Mouse (Mus musculus): ENCODE results near the gene Fam160a2. TPM values are rescaled to one million over a fixed set of nuclear protein-coding genes. Genes with fewer than 3 reads are reported as not detected.
A peak's percentile ranks its signal among the peaks of the same experiment; 100 is the strongest.

The Fam160a2 gene
- total RNA-seq (2021), result 10 to 100 TPM; 12.5 to 12.9 TPM
- long read RNA-seq, experiment 1, full-length matches to known transcripts, result 2 of 5 reads
- long read RNA-seq, experiment 1, partial matches to known transcripts, result 1 of 5 reads
- long read RNA-seq, experiment 1, other reads (novel, unspliced or antisense), result 2 of 5 reads
- long read RNA-seq, experiment 2, full-length matches to known transcripts, result 7 of 14 reads
- long read RNA-seq, experiment 2, partial matches to known transcripts, result 2 of 14 reads
- long read RNA-seq, experiment 2, other reads (novel, unspliced or antisense), result 5 of 14 reads

DNA sequence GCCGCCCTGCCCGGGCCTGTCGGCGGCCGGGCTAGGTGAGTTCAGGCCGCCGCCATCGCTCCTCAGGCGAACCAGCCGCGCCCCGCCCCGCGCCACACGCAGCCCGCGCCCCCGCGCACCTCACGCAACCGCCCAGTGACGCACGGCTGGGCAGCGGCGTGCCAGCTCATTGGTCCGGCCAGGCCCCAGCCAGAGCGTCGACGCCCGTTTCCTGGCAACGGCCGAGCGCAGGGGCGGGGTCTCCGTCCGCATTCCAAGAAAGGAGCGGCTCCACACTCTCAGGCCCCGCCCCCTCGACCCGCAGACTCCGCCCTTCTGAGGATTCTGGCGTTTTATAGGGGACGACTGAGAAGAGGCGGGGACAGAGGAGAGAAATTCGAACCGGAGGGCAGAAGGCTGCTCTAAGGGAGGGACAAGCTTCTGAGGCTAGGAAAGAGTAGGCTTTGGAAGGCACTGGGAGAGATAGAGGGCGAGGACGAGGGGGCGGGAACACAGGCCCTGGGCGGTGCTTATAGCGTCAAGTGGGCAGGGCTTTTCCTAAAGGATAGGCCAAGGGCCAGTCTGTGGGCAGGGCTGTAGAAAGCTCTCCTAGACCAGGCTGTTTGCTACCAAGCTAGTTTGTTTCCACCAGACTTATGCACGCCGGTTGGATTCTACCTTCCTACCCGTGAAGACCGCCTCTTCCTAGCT lies at the start of gene Fam160a2:
Gene Fam160a2, minus strand, starts transcription at position 120 of the 690 bp plus-strand sequence.
- peak; percentile 99 for DNase-seq

DNA sequence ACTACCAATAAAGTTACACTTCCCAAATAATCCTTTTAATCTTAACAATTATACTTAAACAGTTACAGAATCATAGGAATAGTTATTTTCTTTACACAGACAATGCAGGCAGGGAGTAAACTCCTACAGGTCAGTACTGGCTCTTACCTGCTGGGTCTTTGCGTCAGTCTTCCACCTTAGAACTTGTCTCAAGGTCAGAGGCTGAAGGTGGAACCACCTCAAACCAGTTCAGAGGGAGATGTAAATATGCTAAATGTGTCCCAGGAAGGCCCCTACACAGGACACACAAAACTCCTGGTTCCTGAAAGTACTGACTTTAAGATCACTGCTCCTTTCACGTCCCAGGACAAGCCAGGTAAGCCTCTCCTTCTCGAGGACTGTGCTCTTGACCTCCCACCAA lies 45.2 kb upstream of the Fam160a2 start:
- DNase-seq, result no peak

DNA sequence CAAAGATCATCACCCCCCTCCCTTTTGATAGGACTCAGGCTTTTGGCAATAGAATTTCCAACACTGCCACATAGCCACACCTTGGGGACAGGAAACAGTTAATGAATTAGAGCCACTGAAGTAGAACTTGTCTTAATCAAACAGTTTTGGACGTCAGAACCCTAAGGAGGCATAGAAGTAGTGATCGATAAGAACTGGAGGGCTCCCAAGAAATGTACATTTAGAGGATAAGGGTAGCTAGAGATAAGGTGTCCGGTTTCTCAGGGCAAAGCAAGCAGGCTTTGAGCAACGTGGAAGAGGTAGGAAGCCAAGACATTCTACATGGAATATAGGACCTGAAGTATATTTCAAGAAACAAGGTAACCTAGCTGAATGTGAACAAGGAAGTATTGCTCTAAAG lies 41.6 kb upstream of the Fam160a2 start:
- no peak for DNase-seq

DNA sequence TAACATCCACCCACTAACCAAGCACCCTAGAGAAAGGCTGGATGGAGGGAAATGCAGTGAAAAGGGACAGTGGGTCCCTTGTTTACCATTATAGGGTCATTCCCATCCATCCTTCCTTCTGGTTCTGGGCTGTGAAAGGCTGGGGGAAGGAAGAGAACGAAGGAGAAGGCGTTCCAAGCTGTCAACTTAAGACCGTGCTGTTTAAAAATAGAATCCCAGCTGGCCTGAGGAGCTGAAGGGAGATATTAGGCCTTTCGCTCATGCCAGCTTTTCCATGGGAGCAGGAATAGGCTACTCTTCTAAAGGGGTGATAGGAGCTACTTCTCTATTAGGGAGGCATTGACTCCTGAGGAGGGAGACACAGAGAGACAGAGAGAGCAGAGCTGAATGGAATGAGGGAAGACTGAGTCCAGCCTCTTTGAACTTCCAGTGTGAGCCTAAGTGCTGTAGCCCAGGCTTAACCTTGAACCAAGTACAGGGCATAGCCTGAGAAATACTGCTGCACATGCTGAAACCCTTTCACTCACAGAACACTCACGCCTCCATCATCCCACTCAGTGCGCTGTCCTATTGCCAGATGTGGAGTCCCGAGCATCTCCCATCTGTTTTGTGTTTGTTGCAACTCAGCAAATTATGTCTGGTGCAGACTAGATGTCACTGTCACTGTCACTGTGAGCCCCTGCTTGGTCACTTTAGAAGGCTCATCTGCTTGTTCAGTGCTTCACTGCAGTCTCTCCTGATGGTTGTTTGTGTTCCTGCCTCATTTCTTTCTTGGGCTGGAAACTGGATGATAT lies 38.3 kb upstream of the Fam160a2 start:
- DNase-seq, result no peak

DNA sequence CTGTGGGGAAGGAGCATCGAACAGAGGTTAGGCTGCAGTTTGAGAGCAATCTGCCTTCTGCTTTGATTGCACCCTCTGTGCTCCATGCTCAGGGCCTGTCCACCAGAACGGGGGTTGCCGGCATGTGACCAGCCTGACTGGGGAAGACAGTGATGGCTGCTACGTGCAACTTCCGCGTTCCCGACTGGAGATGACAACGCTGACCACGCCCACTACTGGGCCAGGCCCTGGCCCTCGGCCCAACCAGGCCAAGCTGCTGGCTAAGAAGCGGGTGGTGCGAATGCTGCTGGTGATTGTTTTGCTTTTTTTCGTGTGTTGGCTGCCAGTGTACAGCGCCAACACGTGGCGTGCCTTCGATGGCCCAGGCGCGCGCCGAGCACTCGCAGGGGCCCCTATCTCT lies 34.9 kb upstream of the Fam160a2 start:
- peak; percentile 10 for DNase-seq

DNA sequence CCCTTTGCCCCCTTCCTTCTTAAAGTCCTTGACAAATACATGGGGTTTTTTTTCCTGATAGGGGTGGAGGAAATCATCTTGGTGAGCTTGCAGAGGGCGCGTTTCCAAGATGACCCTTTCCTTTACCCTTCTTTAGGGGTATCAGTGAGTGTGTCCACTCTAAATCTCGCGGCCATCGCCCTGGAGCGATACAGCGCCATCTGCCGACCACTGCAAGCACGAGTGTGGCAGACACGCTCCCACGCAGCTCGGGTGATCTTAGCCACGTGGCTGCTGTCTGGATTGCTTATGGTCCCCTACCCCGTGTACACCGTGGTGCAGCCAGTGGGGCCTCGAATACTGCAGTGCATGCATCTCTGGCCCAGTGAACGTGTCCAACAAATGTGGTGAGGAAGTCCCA lies 34.0 kb upstream of the Fam160a2 start:
- DNase-seq, result no peak

DNA sequence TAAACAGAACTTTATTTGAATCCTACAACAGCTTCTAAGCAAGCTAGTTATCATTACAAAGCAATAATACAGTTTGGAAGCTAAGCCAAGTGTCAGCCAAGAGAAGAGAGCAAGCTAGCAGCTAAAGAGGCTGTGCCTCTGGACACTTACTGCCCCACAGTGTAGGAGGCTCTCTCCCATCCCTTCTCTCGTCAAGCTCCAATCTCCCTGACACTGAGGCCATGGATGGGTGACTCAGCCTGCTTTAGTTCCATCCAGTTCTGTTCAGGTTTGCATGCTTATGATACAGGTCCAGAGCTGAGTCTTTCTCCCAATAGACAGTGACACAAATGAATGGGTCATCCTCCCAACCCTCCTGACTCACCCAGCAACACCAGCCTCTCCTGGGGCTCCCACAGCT lies 32.2 kb upstream of the Fam160a2 start:
- no peak for DNase-seq

DNA sequence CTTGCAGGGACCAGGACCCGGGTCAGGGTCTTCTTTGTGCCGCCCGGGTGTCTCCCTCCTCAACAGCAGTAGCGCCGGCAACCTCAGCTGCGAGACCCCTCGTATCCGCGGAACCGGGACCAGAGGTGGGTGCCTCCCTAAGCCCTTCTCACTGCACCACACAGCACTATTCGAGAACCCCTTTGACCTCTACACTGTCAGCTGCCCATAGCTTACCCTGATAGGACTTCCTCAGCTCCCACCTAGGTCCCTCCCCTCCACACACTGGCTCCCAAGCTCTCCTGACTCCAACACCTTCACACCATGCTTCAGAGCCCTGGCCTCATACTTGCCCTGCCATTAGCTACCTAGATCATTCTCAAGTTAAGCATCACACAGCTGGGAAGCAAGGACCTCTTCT lies 26.2 kb upstream of the Fam160a2 start:
- DNase-seq, result no peak

DNA sequence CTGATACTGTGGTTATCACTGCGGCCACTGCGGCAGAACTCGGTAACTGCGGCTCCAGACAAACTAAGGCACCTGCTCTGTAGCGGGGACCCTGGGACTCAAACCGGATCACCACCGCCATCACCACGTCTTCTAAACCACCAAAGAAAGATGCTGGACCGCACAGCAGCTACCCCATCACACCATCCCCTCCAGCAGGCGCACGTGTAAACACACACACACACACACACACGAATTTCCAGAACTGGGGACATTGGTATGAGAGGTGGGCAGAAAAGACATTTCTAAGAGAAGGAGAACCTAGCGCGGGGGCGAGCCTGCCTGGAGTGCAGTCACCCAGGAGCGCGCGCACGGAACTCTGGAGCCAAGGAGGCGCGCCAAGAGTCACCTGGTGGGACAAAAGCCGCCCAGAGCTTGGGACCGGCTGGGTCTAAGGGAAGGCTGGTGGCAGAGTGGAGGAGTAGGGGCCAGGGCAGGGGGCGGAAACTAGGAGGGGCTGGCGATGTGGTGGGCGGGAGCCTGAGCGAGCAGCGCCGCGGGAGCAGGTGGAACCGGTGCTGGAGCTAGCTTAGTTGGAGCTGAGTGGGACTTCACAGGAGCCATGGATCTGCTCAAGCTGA lies 25.7 kb upstream of the Fam160a2 start, which contains the start of gene Cckbr:
Gene Cckbr, plus strand, starts transcription at position 308 of the 620 bp plus-strand sequence.
- DNase-seq, result no peak

DNA sequence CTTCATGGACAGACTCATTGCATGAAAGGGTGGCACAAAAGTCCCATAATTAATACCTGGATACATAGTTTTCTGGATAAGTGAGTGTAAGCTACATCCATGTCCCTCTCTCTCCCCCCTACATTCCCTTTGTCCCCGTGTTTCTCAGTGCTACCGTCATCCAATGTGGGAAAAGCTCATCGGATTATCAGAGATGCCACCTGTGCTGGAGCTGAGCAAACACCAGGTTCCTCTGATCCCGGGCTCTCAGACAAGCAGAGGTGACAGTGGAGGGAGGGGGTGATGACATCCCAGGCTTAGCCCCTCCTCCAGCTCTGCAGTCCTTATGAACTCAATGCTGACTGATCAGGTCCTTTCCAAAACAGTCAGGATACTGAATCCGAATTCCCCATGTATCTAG lies 24.5 kb upstream of the Fam160a2 start:
- DNase-seq, result no peak

DNA sequence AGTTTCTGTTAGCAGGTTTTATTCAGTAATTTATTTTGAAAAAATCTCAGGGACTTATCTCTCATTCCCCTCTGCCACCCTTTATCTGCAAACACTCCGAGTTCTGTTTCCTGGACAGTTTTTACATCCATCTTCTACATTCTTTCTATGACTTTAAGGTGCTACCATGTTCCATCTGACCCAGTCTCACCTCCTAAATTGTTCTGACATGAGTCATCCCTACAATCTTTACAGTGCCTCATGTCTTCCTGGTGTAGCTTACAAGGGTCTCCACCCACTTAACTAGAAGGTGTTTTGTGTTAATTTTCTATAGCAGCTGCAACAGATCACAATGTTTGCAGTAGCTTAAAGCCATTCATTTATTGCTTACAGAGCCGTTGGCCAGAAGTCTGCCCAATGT lies 21.0 kb upstream of the Fam160a2 start:
- DNase-seq, result no peak

DNA sequence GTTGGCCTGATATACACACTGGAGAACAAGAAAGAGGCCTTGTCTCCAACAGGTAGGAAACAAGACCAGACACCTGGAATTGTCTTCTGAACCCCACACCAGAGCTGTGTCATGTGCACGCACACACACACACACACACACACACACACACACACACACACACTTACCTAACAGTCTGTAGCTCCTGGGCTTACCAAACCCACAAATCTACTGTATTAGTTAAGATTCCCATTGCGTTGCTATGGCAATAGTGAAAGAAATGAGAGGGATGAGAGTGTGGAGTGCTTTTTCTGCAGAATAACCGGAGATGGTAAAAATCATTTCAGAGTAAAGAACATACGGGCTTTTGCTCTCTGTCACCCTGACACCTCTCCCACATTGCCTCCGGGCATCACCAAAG lies 18.3 kb upstream of the Fam160a2 start:
- DNase-seq, result no peak

DNA sequence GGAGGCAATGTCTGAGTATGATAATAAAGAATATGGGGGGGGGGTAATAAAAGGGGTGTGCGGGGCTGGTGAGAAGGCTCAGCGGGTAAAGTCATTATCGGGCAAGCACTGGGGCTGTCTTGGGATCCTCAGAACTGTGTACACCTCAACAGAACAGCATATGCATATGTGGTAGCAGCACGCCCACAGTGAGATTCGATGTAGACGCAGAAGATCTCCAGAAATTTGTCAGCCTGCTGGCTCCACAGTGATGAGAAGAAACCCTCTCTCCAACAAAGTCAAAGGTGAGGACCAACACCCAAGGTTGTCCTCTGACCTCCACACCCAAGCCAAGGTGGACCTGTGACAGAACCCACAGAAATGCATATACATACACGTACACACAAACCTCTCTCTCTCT lies 16.7 kb upstream of the Fam160a2 start:
- DNase-seq, result no peak

DNA sequence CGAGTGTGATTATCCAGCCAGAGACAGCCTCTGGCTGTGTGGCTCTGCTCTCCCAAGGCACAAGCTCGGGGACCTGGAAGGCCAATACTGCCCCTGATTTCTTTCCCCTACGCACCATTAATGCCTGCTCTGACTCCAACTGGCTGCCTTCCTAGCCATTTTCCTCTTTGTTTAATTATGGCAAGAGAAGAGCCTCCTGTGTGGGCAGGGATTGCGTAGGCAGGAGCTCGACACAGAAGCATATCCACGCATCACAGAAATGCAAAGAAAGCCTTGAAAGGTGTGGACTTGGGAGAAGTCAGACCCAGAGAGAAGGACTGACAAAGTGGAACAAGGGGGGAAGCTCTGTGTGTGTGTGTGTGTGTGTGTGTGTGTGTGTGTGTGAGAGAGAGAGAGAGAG lies 14.5 kb upstream of the Fam160a2 start:
- DNase-seq, result no peak

DNA sequence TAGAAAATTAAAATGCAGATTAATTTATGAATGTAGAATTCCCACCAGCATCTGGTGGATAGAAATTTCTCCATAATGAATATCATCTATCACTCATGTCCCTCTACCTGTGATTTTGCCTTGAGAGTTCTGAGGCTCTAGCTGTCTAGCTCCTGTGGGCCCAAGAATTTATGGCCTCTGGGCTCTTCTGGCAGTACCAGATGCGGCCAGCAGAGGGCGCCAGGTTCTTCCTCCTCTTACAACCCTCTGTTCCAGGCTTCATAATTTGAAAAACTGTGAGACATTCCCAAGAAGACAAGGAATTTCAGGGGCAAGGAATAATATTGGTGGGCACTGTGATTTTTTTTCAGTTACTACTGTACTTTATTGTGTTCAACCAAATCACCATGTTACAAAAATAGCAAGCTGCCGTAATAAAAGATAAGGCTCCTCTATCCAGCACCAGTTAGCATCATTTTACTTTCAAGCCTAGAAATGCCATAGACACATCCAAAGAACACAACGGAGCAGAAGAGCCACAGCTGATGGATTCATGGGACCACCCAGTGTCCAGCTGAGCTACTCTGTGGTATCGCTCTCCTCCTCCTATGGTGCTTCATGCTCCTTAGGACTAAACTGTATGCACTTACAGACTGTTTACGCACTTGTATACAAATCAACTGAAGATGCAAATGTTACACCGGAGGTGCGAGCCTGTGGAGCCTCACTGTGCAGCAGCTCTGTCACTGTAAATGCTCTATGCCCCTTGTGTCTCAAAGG lies 12.2 kb upstream of the Fam160a2 start:
- DNase-seq, result peak; percentile 23

DNA sequence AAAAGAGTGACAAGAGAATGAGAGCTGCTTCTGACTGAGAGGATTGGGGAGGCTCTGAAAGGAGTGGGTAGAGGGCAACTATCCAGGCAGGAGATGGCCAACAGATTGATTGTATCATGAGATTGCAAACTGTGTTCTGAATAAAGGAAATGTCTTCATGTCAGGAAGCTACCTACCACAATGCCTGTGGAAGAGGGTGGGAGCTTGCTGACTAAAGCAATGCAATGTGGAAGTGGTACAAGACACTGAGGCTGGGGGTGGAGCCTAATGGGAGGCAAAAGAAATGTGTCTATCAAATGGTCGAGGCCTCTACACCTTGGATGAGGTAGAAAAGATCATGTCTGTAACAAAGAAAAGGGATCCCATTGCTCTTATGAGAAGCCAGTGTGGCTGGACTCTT lies 6.5 kb upstream of the Fam160a2 start:
- DNase-seq, result no peak

DNA sequence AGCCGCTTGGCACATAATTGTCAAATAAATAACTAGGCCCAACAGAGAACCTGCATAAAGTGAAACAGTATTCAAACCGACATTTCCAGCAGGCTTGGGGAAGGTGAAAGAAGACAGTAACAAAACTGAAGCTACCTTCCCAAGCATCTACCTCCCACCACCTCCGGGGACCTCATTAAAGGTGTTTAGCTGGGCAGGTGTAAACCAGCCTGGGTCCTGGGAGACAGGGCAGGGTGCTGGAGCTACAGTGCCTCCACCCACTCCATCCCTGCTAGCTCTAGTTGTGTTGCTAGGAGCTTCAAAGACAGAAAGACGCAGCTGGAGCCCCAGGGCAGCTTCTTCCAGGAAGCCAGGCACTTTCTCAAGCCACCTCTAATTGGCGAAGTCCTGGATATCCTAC lies 4.4 kb upstream of the Fam160a2 start, which contains the start of gene Cnga4:
Gene Cnga4, plus strand, starts transcription at position 301 of the 400 bp plus-strand sequence.
- no peak for DNase-seq

DNA sequence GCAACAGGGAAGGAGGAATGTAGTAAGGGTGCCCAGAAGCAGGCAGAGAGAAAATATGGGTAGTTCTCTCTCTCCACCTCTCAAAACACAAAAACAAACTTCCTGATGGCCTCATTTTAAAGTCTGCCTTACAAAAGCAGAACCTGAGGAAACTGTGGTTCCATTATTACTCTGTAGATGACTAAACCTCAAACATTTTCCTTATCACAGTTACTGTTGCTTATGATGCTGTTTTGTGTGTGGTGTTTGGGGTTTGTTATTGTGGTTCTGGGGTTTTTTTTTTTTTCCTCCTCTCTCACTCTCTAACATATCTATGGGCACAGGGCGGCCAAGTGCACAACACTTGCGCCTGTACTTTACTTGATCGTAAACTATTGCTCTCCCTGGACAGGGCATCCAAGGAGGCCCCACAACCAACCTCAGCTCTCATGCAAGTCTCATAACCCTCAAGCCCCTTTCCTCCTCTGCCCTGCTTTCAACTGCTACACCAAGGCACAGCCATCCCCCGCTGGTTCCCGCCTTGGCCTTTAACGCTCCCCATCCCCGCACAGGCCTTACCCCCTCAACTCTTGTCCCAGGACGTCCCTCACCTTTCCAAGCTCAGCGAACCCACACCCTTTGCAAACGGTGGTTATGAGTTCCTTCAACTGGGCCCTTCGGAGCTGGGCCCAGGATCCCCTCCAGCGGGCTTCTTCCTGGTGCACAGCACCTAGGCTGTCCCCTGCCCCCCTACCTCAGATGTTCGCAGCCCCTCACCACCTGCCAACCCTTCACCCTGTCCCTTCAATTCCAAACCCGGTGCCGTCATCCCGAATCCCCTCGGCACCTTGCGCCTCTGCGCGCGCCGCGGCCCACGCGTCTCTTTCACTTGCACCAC lies 558 bp downstream of the Fam160a2 start:
- DNase-seq, result no peak

DNA sequence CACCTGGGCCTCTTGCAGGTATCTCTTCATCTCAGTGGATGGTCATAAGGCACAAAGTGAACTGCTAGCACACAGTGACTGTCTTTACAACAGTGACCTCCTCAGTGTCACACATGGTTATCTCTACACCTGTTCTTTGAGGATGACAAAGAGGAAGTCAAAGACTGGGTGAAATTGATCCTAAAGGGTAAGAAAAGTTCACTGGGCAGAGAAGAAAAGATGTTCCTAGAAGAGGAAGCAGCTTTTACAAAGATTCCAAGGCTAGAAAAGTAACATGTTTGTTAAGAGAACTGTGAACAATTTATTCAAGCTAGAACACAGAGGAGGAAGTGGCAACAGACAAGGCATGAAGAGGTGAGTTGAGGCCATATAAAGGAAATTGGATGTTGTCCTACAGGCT lies 3.7 kb downstream of the Fam160a2 start:
- DNase-seq, result no peak

DNA sequence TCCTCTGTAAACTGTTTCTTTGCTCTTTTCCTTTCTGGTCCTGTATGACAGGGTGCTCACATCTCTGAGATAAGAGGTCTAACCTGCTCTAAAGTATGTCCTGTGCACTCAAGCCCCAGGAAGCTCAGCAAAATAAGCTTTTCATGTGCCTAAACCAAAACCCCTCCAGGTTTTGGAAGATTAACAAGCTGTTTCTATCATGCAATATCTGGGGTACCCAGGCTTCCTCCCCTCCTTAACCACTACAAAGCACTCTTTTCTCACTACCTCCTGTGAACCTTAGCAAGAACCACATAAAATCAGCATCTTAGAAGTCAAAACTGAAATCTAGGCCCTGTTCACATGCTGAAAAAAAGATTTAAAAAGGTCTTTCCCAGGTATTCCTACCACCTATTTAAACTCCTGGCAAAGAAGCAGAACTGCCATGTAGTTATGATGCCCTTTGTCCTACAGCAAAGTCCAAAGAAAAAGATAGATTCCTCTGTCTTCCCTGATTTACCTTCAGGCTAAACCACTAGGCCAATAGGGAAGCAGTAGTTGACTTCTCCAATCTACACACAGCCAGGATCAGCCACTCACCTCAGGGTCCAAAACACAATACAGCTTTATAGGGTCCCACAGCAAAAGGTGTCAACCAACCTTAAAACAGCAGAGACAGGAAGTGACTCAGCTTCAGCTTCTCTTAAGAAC lies 4.6 kb downstream of the Fam160a2 start:
- DNase-seq, result no peak

Data from gastrocnemius, postnatal 25 days (tissue).